Mouse (Mus musculus) liver, adult 2 months (tissue): Measurements from ENCODE around the gene Fgfr2.

Source experiments
- CTCF ChIP-seq: fragments of 200-500 bp; IDR thresholded peaks from 2 replicates; pipeline ENCODE4 v1.5.1; 2011; ENCODE audit warnings: low read depth, low read length, control low read depth
- POLR2A ChIP-seq: fragments of 200-500 bp; IDR thresholded peaks from 2 replicates; pipeline ENCODE4 v1.6.1; 2011; ENCODE audit warnings: low read length, control low read depth; ENCODE audit not compliant: insufficient read depth; ENCODE audit errors: extremely low read depth

DNA sequence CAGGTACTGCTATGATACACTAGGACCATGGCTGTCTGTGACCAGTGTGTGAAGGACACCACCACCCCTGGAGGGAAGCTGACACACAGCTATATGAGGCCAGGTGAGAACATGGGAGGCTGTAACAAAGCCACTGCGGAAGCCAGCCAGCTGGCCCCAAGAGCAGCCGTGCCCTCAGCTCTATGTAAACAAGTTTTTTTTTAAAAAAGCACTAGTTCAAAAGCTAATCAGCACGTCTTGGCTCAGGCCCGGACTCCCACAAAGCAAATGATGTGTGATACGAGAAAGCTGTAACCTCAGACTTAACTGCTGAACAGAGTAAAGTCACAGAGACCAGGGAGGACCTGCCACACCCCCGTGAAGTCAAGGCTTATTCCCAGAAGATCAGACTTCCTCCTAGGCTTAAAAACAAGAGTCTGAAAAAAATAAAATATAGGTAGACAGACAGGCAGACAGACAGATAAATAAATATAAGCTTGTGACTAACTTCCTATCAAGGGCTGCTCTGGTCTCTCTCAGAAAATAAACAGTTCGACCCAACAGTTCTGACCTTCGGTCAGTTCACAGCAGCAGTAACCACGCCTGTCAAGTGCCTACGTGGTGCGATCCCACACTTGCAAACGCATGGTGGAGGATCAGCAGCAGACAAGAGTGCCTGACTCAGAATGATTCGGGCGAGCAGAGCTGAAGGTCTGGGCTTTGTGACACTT, 836.4 kb downstream of the Fgfr2 start:
- TF ChIP-seq CTCF: no peak
- no peak for TF ChIP-seq POLR2A
